Mouse (Mus musculus) gastrocnemius, adult 2 months (tissue): ENCODE results near the gene Nup160. TPM values are rescaled to one million over a fixed set of nuclear protein-coding genes. Genes with fewer than 3 reads are reported as not detected.

Experiments
- DNase-seq: peaks from one replicate; pipeline ENCODE4 v3.0.0; 2022
- H3K27ac ChIP-seq: fragments of 200-600 bp; 2 replicates; pipeline ENCODE4 v1.8.1; 2022; ENCODE audit warnings: mild to moderate bottlenecking
- H3K4me3 ChIP-seq: fragments of 200-600 bp; 2 replicates; pipeline ENCODE4 v1.8.1; 2022; ENCODE audit warnings: mild to moderate bottlenecking, moderate library complexity
- CTCF ChIP-seq: fragments of 200-600 bp; IDR thresholded peaks from 2 replicates; pipeline ENCODE4 v1.8.1; 2022; ENCODE audit warnings: antibody characterized with exemption, mild to moderate bottlenecking, moderate library complexity
- intact Hi-C: fragments of 180-260 bp; cut with DNase I; formaldehyde crosslinking; loops from one replicate; pipeline ENCODE4 v1.15.1; 2025
- total RNA-seq, 2 experiments: library from RNA; stranded (reverse); gene quantifications; 2 replicates each; pipeline ENCODE4 v1.2.3; 2021

Gene Nup160
- total RNA-seq, 2 experiments from 2014 or later = 11.2 to 12.5 TPM

GRCm38 (mm10) chr2:90647084-90647483, 29.9 kb upstream of the Nup160 start:
- DNase-seq = no peak
- Histone ChIP-seq H3K27ac (no peak overlapping the region), H3K4me3 (no peak overlapping the region)
- intact Hi-C loops = no loop called here
- no peak for TF ChIP-seq CTCF

GRCm38 (mm10) chr2:90649405-90649804, 27.6 kb upstream of the Nup160 start:
- Histone ChIP-seq H3K4me3 (no peak overlapping the region), H3K27ac (no peak overlapping the region)
- no peak for DNase-seq
- intact Hi-C loops = no loop called here
- no peak for TF ChIP-seq CTCF

GRCm38 (mm10) chr2:90649965-90650364, 27.1 kb upstream of the Nup160 start:
- H3K4me3 ChIP-seq = no peak overlapping the region
- no peak for TF ChIP-seq CTCF
- intact Hi-C loops = no loop called here
- H3K27ac ChIP-seq = no peak overlapping the region
- DNase-seq = no peak

- TF ChIP-seq CTCF = no peak
- intact Hi-C loops = no loop called here
- no peak for DNase-seq
These were observed 24.9 kb upstream of the Nup160 start for GRCm38 (mm10) chr2:90652101-90652500.

GRCm38 (mm10) chr2:90652993-90653392, 24.0 kb upstream of the Nup160 start:
- intact Hi-C loops = no loop called here
- TF ChIP-seq CTCF = no peak
- Histone ChIP-seq H3K4me3 (no peak overlapping the region), H3K27ac (no peak overlapping the region)
- DNase-seq = no peak

More at GRCm38 (mm10) chr2:90652101-90652500, 24.9 kb upstream of the Nup160 start:
- H3K27ac ChIP-seq = no peak overlapping the region
- H3K4me3 ChIP-seq = no peak overlapping the region

- Histone ChIP-seq H3K27ac (no peak overlapping the region), H3K4me3 (no peak overlapping the region)
- DNase-seq = no peak
- TF ChIP-seq CTCF = no peak
- intact Hi-C loops = no loop called here
These were observed 21.6 kb upstream of the Nup160 start for GRCm38 (mm10) chr2:90655449-90655848.

GRCm38 (mm10) chr2:90658613-90659012, 18.4 kb upstream of the Nup160 start:
- TF ChIP-seq CTCF = no peak
- intact Hi-C loops = no loop called here

GRCm38 (mm10) chr2:90659016-90659415, 18.0 kb upstream of the Nup160 start:
- Histone ChIP-seq H3K4me3 (no peak overlapping the region), H3K27ac (no peak overlapping the region)
- TF ChIP-seq CTCF = no peak
- DNase-seq = no peak
- intact Hi-C loops = no loop called here

More at GRCm38 (mm10) chr2:90658613-90659012, 18.4 kb upstream of the Nup160 start:
- no peak for DNase-seq
- Histone ChIP-seq H3K4me3 (no peak overlapping the region), H3K27ac (no peak overlapping the region)

GRCm38 (mm10) chr2:90659639-90660038, 17.4 kb upstream of the Nup160 start:
- intact Hi-C loops = no loop called here

GRCm38 (mm10) chr2:90660947-90661346, 16.1 kb upstream of the Nup160 start:
- DNase-seq = no peak
- Histone ChIP-seq H3K27ac (no peak overlapping the region), H3K4me3 (no peak overlapping the region)
- intact Hi-C loops = no loop called here
- TF ChIP-seq CTCF = no peak

More at GRCm38 (mm10) chr2:90659639-90660038, 17.4 kb upstream of the Nup160 start:
- no peak for DNase-seq
- Histone ChIP-seq H3K4me3 (no peak overlapping the region), H3K27ac (no peak overlapping the region)
- TF ChIP-seq CTCF = no peak

GRCm38 (mm10) chr2:90661426-90661825, 15.6 kb upstream of the Nup160 start:
- no peak overlapping the region for H3K4me3 ChIP-seq
- TF ChIP-seq CTCF = no peak
- intact Hi-C loops = no loop called here
- H3K27ac ChIP-seq = no peak overlapping the region
- no peak for DNase-seq

GRCm38 (mm10) chr2:90666591-90667387, 10.2 kb upstream of the Nup160 start:
- no peak for DNase-seq
- no peak for TF ChIP-seq CTCF
- Histone ChIP-seq H3K4me3 (no peak overlapping the region), H3K27ac (peak overlapping the region; percentile 6; the same call in 1 of the 2 replicates)
- intact Hi-C loops = no loop called here

GRCm38 (mm10) chr2:90667388-90668265, 9.4 kb upstream of the Nup160 start:
- peak overlapping the region; percentile 6; the same call in 1 of the 2 replicates for H3K27ac ChIP-seq
- peak overlapping the region; percentile 48 for H3K4me3 ChIP-seq
- DNase-seq = no peak
- intact Hi-C loops = no loop called here
- no peak for TF ChIP-seq CTCF
